Mouse (Mus musculus) spleen, adult 2 months (tissue): ENCODE measurements around the gene Bag3.

Experiments
- CTCF ChIP-seq: fragments of 200-500 bp; IDR thresholded peaks from 2 replicates; pipeline ENCODE4 v1.5.1; 2011; ENCODE audit warnings: mild to moderate bottlenecking, inconsistent platforms; ENCODE audit not compliant: insufficient read depth, insufficient read length, insufficient replicate concordance; ENCODE audit errors: extremely low read depth
- POLR2A ChIP-seq: fragments of 200-500 bp; IDR thresholded peaks from 2 replicates; pipeline ENCODE4 v1.6.1; 2011; ENCODE audit warnings: low read depth, low read length, inconsistent platforms

- no peak for TF ChIP-seq CTCF
- no peak for TF ChIP-seq POLR2A
Observed at GRCm38 (mm10) chr7:128546031-128546430, 22.6 kb downstream of the Bag3 start.
